Mouse (Mus musculus) E14TG2a.4 (cell line): ENCODE data around the gene 4930539E08Rik.

Experiments
- CTCF ChIP-seq: conservative IDR thresholded peaks from 2 replicates; pipeline ENCODE4 v1.5.1; 2014; ENCODE audit warnings: low read length
- NANOG ChIP-seq: IDR thresholded peaks from 2 replicates; pipeline ENCODE4 v1.6.1; 2014; ENCODE audit warnings: borderline replicate concordance, low read length, mixed read lengths
- POU5F1 ChIP-seq: IDR thresholded peaks from 2 replicates; pipeline ENCODE4 v1.6.1; 2014; ENCODE audit warnings: low read length, borderline replicate concordance

GRCm38 (mm10) chr17:28943740-28944139 is 28.6 kb upstream of the 4930539E08Rik start, which contains the start of gene Pxt1:
- TF ChIP-seq CTCF (no peak), POU5F1 (no peak), NANOG (no peak)
